Mouse (Mus musculus): Measurements from ENCODE around the gene Amot.

Gene Amot

GRCm38 (mm10) chrX:145504717-145505415, at the start of gene Amot:
TSS of gene Amot (minus strand) at chrX:145505181.
- peak; percentile 67 for DNase-seq

GRCm38 (mm10) chrX:145545060-145545459, 40.1 kb upstream of the Amot start:
- DNase-seq = no peak

DNA sequence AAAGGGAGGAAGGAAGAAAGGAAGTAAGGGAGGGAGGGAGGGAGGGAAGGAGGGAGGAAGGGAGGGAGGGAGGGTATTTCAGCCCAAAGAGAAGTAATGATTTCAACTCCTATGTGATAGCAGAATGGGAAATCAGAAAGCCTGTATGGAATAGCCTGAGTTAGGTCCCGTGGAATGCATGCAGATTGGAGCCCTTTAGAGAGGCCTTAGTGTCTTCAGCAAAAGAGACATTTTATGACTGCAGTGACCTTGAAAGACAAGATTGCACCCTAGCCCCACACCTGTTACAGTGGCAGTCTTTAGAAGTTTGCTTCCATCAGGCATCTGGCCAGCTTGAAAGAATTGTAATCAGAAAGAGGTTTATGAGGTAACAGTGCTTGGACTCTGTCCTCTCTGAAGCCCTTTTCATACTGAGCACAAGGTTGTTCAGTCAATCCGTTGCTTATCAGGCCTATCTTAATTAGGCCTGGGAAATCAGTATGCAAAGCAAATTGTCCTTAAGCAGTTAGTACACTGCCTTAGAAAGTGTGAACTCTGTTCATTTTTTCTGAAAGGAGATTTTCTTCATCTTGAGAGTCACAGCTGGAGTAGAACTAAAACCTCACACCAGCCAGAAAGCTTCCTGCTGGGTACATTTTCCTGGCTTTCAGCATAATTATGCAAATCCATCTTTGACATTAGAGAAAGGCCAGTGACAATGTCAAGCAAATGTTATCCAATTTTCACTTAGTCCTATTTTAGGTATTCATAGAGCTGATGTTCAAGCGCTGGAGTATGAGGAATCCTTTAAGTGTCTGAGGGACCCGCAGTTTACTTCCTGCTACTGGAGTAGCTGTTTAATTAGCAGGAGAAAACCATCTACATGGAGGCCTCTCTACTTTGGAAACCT, 38.9 kb upstream of the Amot start:
- DNase-seq = no peak

DNA sequence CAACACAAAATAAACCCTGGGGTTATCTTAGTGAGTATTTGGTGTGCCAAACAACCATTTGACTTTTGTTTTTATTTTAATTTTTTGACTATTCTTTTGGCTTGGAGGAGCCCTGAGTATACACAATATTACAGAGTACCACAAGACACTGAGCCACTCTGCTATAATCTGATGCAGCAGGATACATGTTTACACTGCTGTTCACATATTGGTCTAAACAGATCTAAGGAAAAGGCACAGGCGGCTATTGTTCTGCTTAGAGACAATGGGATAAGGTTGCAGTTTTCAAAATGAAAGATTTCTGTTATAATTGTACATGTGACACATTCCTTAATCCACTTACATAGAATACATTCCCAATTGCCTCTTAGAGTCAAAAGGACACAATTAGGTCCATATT, 36.1 kb upstream of the Amot start:
- no peak for DNase-seq

DNA sequence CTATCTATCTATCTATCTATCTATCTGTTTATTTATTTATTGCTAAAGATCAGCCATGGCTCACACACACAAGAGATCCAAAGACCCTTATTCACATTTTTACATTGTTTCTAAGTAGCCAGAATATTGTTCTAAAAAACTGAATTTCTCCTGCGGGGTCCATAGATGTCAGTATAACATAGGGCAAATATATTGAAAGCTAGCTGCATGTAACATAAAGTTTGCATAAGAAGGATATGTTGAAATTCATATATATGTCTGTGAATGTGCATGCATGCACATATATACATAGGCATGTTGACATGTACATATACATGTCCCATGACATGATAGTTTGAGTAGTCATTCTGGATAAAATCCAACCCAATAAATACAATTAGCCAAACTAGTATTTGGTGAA, 35.3 kb upstream of the Amot start:
- no peak for DNase-seq

GRCm38 (mm10) chrX:145529602-145530001, 24.6 kb upstream of the Amot start:
- DNase-seq = no peak

DNA sequence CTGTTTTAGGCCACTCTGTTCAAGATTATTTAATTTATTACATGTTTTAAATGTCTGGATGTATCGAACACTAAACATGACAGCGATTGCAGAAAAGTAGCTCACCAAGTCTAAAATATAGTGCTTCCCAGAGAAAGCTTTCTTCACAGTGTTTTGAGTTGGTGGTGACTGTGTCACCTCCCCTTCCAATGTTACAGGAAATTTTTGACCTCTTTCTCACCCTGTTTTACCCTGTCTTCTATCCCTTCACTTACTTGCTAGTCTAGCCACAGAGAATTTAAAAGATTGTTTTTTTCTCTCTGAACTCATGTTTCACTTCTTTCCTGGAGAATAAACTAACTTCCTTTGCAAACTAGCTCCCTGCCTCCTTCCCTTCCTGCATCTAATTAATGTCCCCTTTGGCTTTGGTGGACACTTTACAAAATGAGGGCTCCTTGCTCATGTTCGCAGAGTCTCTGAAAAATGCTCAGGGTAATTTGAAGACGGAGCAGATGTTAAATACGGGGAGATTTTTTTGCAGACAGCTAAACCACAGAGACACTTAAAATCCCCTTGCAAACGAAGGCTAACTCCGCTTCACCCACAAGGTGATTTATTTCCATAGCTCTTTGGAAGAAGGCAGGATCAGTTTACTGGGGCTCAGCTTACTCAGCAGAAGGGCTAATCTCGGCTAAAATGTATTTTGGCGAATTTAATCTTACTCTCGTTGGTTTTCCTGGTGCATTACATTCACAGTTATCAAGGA, 11.5 kb upstream of the Amot start:
- no peak for DNase-seq

GRCm38 (mm10) chrX:145515498-145516158, 10.6 kb upstream of the Amot start:
- DNase-seq = no peak

GRCm38 (mm10) chrX:145510675-145511074, 5.7 kb upstream of the Amot start:
- no peak for DNase-seq

GRCm38 (mm10) chrX:145505457-145506201, 648 bp upstream of the Amot start:
- DNase-seq = peak; percentile 35

DNA sequence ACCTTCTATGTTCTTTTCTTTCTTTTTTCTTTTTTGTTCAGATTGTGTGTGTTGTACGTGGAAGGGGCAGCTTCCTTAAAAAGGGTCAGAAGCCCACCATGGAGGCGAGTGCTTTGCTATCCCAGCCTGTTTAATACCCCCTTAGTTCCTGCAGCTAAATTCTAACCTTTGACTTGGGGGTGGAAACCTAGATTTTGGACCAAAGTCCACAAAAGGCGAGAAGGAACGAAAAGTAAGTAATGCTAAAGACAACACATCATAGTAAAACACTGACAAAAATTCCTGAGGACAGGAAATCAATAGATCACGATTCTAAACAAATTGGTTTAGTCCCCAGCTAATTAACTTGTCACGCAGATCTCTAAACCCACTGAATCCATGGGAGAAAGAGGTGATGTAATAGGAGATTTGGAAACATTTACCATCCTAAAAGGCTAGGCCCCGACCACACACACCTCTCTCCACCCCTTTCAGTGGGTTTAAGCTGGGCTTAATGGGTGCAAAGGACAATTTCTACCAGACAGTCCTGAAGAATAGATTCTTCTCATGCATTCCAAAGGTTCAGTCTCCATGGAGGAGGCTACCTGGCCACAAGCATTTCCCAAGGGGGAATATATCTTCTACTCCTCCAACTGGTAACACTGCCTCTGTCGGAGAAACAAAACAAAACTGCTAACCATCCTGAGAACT, 3.2 kb downstream of the Amot start:
- no peak for DNase-seq

GRCm38 (mm10) chrX:145499101-145499500, 5.9 kb downstream of the Amot start:
- no peak for DNase-seq

GRCm38 (mm10) chrX:145498691-145499090, 6.3 kb downstream of the Amot start:
- DNase-seq = no peak

GRCm38 (mm10) chrX:145497486-145497885, 7.5 kb downstream of the Amot start:
- no peak for DNase-seq

DNA sequence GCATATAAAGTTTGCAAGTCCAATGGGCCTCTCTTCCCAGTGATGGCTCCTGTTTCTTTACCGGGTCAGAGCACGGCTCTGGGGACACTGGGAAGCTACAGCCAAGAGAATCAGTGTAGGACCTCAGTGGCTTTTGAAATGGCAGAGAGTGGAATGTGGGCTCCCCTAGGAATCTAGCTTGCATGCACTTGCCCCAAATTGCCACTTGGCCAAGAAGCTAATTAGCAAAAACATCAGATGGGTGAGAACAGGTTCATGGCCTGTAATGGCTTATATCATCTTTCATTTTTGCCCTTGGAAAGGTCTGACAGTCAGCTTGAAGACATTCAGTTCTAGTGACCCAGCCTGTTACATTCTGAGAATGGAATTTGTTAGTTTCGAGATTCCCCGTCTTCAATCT, 9.6 kb downstream of the Amot start:
- no peak for DNase-seq

DNA sequence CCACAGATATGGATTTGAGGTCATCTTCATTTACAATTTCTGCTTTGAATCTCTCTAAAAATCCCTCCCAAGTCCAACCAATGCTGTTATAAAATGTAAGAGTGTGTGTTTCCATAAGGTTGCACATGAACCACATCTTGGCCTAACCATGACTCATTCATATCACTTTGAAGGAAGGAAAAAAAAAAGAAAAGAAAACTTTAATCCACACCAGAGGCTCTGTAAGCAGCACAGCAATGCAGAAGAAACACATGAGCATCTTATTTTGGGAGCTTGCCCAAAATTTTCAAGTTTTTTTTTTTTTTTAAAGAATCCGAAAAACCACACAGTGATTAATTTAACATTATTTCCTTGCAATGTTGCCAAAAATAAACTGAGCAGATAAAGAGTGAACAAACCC, 14.2 kb downstream of the Amot start:
- no peak for DNase-seq

DNA sequence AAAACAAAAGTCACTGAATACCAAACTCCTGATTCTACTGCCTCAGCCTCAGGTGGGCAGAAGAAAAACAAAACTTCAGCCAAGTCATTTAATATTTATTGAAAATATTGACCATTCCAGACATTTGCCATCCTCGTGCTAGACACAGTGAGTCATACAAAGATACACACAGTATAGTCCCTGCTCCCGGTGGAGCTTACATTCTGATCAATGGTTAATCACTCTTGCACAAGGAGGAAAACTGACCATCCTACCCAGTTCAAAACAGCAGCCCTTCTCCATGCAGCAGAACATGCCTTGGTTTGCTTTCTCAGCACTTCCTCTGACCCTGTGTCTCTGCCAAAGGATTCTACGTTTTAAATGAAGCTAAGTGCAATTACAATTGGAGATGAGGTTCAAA, 14.6 kb downstream of the Amot start:
- DNase-seq = no peak

DNA sequence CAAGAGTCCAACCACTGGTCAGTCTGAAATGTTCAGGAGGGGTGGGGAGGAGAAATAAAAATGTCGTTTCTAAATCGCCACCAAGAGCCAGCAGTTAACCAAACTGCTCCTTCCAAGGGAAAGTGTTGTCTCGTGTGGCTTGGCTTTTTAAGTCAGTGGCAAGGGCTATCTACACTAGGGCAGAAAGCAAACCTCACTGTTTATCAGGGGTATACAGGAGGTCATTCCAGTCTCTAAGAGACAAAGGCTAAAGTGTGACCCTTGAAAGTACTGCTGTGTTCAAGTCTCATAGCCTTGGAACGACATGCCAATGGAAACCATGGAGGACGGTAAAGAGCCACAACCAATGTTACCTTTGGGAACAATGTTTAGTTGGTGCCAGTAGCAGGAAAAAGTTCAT, 15.0 kb downstream of the Amot start:
- no peak for DNase-seq

GRCm38 (mm10) chrX:145485495-145485894, 19.5 kb downstream of the Amot start:
- no peak for DNase-seq

- no peak for DNase-seq
Measured at GRCm38 (mm10) chrX:145483486-145484055, 21.4 kb downstream of the Amot start.

- DNase-seq = no peak
Measured at GRCm38 (mm10) chrX:145482383-145482782, 22.6 kb downstream of the Amot start.

All from cerebellum, adult 11 months (tissue).